Mouse (Mus musculus) lung, embryonic 15.5 days (tissue): ENCODE results near the gene Rpl36. TPM values are rescaled to one million over a fixed set of nuclear protein-coding genes. Genes with fewer than 3 reads are reported as not detected.
"Not testable (repeated sequence)": the region's sequence is repeated elsewhere in the genome, so short reads cannot be mapped to it uniquely, and the experiment has no call there.

Experiments used
- ATAC-seq: fragments of 200-750 bp; cut with Nextera tagmentation; 2 replicates; pipeline ENCODE4 v1.8.0; 2017; ENCODE audit warnings: moderate number of reproducible peaks, borderline replicate concordance; ENCODE audit not compliant: low FRiP score, low TSS enrichment; ENCODE audit errors: extremely low read depth
- H3K27ac ChIP-seq: fragments of 300-500 bp; sonication (generic); 2 replicates; pipeline ENCODE4 v1.5.1; 2015; ENCODE audit warnings: moderate library complexity, mild to moderate bottlenecking, inconsistent platforms
- H3K27me3 ChIP-seq: fragments of 300-500 bp; sonication (generic); 2 replicates; pipeline ENCODE4 v1.6.1; 2015; ENCODE audit warnings: inconsistent platforms
- H3K36me3 ChIP-seq: fragments of 300-500 bp; sonication (generic); 2 replicates; pipeline ENCODE4 v1.6.1; 2015; ENCODE audit warnings: inconsistent platforms
- H3K4me1 ChIP-seq: fragments of 300-500 bp; sonication (generic); 2 replicates; pipeline ENCODE4 v1.6.1; 2015; ENCODE audit warnings: inconsistent platforms
- H3K4me2 ChIP-seq: fragments of 300-500 bp; sonication (generic); 2 replicates; pipeline ENCODE4 v1.6.1; 2015; ENCODE audit warnings: inconsistent platforms, mild to moderate bottlenecking, moderate library complexity
- H3K4me3 ChIP-seq: fragments of 300-500 bp; sonication (generic); 2 replicates; pipeline ENCODE4 v1.5.1; 2015; ENCODE audit warnings: mild to moderate bottlenecking, inconsistent platforms
- H3K9ac ChIP-seq: fragments of 300-500 bp; sonication (generic); 2 replicates; pipeline ENCODE4 v1.6.1; 2015; ENCODE audit warnings: inconsistent platforms
- H3K9me3 ChIP-seq: fragments of 300-500 bp; sonication (generic); 2 replicates; pipeline ENCODE4 v1.6.1; 2016; ENCODE audit warnings: inconsistent platforms
- WGBS: fragments of 180-500 bp; shearing (Covaris S2); methylation state at CpG from one replicate; pipeline ENCODE4 v1.1.7; 2015; 5-methylcytosine and 5-hydroxymethylcytosine counted together
- polyA plus RNA-seq: library from polyadenylated mRNA; unstranded; fragments of >200 nt; fragmentation: Nextera tagmentation; extraction: Ambion mirVana; gene quantifications from 2 replicates; pipeline ENCODE4 v1.2.1, GENCODE M21; 2015

Gene Rpl36
- polyA plus RNA-seq, 1 experiment from 2014 or later, result 1,553 TPM

DNA sequence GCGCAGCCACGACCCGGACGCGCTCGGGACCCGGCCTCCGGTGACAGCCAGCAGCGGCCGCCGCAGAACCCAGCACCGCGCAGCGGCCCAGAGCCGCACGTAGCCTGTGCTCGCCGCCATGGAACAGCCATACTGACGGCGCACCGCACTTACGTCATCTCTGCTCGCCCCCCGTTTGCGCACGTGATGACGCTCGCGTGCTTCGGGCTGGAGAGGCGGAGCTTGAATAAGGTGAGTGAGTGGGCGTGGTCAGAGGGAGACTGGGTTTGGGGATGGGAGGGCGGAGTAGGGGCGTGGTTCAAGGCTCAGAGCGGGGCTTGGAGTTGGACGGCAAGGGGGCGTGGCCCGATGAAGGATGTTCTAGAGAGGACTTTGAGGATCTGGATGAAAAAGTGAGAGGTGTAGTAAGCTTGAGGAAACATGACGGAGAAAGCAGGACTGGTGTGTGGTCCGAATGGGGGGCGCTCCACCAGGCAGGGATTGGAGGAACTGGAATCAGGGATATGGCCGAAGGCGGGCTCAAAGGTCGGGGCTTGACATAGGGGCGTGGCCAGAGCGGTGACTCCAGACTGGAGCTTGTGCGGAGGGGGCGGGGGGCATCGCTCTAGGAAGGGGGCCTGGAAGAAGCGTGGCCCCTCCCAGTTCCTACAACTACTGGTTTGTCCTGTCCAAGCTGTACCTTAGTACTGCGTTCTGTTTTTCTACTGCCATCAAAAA, 13.7 kb downstream of the Rpl36 start, which contains the start of gene Lonp1:
Gene Lonp1 (minus strand): TSS at position 134 of the 717 bp plus-strand sequence.
- peak; percentile 94 for ATAC-seq
- Histone ChIP-seq H3K27ac (peak within 1 kb of the TSS; percentile 77), H3K9ac (peak within 1 kb of the TSS; percentile 93), H3K4me3 (peak within 1 kb of the TSS; percentile 99), H3K27me3 (no peaks in the 10 kb centered on the region), H3K36me3 (peaks cover 20% of the 10 kb centered on the region), H3K4me1 (peaks cover 22% of the 10 kb centered on the region), H3K9me3 (no peaks in the 10 kb centered on the region), H3K4me2 (peak within 1 kb of the TSS; percentile 89)
- under 1% methylated on average over 51 of the region's 51 CpGs for WGBS

DNA sequence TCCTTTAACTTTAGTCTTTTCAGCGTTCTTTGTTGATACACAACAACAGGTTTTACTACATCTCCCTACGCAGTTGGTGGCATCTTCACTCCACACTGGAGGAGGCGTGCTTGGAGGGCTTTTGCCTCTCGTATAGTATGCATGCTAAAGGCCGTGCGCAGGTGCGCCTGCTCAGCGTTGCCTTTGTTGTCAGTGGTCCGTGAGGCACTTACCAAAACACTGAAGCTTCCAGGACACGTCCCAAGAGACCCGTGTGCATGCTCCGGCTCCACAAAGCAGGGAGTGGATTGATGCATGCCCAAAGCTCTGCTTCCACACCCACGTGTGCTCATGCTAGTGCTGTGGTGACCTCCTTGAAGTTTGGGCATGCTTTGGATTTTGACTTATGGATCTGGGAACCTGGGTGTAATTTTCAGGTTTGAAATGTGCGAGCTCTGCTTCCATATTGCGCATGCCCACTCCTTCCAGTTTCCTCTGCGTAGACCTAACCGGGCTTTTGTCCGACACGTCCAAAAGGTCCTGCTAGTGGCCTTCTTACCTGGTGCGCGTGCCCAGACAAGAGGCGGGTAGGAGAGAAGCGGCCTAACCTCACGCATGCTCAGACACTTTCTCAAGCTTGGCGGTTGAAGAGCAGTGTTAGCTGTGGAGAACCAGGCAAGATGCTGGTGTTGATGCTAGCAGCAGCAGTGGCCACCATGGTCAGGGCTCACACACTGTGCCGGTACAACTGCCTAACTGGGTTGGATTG, 14.5 kb downstream of the Rpl36 start, which contains the start of gene Catsperd:
Gene Catsperd (plus strand): TSS at position 614 of the 748 bp plus-strand sequence.
- Histone ChIP-seq H3K4me1 (peaks cover 22% of the 10 kb centered on the region), H3K9me3 (no peaks in the 10 kb centered on the region), H3K27me3 (no peaks in the 10 kb centered on the region), H3K36me3 (peaks cover 14% of the 10 kb centered on the region; the same call in 1 of the 2 replicates), H3K9ac (peak within 1 kb of the TSS; percentile 44), H3K27ac (peak within 1 kb of the TSS; percentile 77), H3K4me3 (peak within 1 kb of the TSS; percentile 99), H3K4me2 (peak within 1 kb of the TSS; percentile 89)
- ATAC-seq, result peak; percentile 16; the same call in 1 of the 2 replicates
- WGBS, result 8% methylated on average over 26 of the region's 26 CpGs

GRCm38 (mm10) chr17:56629800-56630781, 16.9 kb downstream of the Rpl36 start:
- 82% methylated on average over 27 of the region's 27 CpGs for WGBS
- not testable (repeated sequence) for H3K9me3 ChIP-seq, H3K4me2 ChIP-seq, ATAC-seq, H3K36me3 ChIP-seq, H3K9ac ChIP-seq, H3K4me3 ChIP-seq, H3K27me3 ChIP-seq, H3K27ac ChIP-seq
- peaks cover 20% of the 10 kb centered on the region for H3K4me1 ChIP-seq

- WGBS, result 56% methylated on average over 4 of the region's 4 CpGs
- Histone ChIP-seq H3K27ac (no peak overlapping the region), H3K4me3 (no peak overlapping the region), H3K36me3 (no peaks in the 10 kb centered on the region), H3K4me2 (no peak overlapping the region), H3K9me3 (no peaks in the 10 kb centered on the region), H3K4me1 (peaks cover 7% of the 10 kb centered on the region; the same call in 1 of the 2 replicates), H3K9ac (no peak overlapping the region), H3K27me3 (no peaks in the 10 kb centered on the region)
- ATAC-seq, result no peak
Observed at GRCm38 (mm10) chr17:56631807-56632206, 18.6 kb downstream of the Rpl36 start.

GRCm38 (mm10) chr17:56634023-56634422, 20.8 kb downstream of the Rpl36 start:
- Histone ChIP-seq H3K27me3 (no peaks in the 10 kb centered on the region), H3K4me2 (no peak overlapping the region), H3K4me1 (no peaks in the 10 kb centered on the region), H3K9ac (no peak overlapping the region), H3K9me3 (no peaks in the 10 kb centered on the region), H3K27ac (no peak overlapping the region), H3K4me3 (no peak overlapping the region), H3K36me3 (no peaks in the 10 kb centered on the region)
- WGBS, result 76% methylated on average over 6 of the region's 6 CpGs
- no peak for ATAC-seq

GRCm38 (mm10) chr17:56643237-56643636, 30.0 kb downstream of the Rpl36 start:
- H3K4me1 ChIP-seq, result no peaks in the 10 kb centered on the region
- H3K9me3 ChIP-seq, result no peaks in the 10 kb centered on the region
- no peak for ATAC-seq
- H3K4me3 ChIP-seq, result no peak overlapping the region
- no peak overlapping the region for H3K4me2 ChIP-seq
- H3K9ac ChIP-seq, result no peak overlapping the region
- WGBS, result 72% methylated on average over 4 of the region's 4 CpGs
- H3K27ac ChIP-seq, result no peak overlapping the region
- H3K27me3 ChIP-seq, result no peaks in the 10 kb centered on the region; the same call in 1 of the 2 replicates
- no peaks in the 10 kb centered on the region for H3K36me3 ChIP-seq

DNA sequence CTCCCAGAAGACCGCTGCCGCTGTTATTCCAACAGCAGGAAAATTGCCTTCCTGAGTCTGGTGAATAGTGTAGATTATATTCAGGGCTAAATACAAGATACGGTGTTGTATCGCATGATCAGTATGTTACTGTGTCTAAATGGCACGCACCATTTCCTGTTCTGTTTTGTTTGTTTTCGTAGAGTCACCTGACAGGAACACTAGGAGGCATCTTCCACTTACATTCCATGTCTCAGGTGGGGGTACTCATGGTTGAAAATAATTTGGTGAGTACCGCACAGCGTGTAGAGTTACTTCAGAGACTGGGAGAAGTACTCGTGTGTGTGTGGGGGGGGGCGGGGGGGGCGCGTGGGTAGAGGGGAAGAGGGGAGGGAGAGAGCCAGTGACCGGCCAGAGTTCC, 34.3 kb downstream of the Rpl36 start:
- 40% methylated on average over 10 of the region's 13 CpGs for WGBS

DNA sequence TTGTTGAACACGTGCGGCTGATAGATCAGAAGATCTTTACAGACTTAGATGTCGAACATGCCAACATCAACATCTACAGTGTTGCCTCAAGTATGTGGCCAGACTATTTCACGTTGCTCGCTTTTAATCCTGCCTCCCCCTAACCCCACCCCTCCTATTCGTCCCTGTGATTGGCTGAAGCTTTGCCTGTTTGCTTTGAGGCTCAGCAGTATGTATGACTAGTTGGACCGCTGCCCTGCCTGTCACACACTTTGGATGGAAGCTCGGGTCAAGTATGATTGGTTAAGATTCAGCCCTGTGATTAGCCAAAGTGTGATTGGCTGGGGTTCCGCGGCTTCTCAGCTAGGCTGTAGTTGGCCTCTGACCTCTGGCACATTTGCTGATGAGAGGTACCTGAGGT, 38.6 kb downstream of the Rpl36 start:
- no peak overlapping the region for H3K4me3 ChIP-seq
- H3K27ac ChIP-seq, result no peak overlapping the region
- WGBS, result 26% methylated on average over 10 of the region's 10 CpGs
- no peaks in the 10 kb centered on the region for H3K27me3 ChIP-seq
- H3K36me3 ChIP-seq, result no peaks in the 10 kb centered on the region
- no peaks in the 10 kb centered on the region for H3K4me1 ChIP-seq
- no peak for ATAC-seq
- H3K4me2 ChIP-seq, result no peak overlapping the region
- H3K9ac ChIP-seq, result no peak overlapping the region
- H3K9me3 ChIP-seq, result no peaks in the 10 kb centered on the region

More for the DNA sequence above, 34.3 kb downstream of the Rpl36 start:
- Histone ChIP-seq H3K36me3 (no peaks in the 10 kb centered on the region), H3K27ac (no peak overlapping the region), H3K4me1 (no peaks in the 10 kb centered on the region), H3K9me3 (no peaks in the 10 kb centered on the region), H3K4me3 (no peak overlapping the region), H3K9ac (no peak overlapping the region), H3K27me3 (no peaks in the 10 kb centered on the region; the same call in 1 of the 2 replicates), H3K4me2 (no peak overlapping the region)
- ATAC-seq, result no peak

GRCm38 (mm10) chr17:56654771-56655170, 41.6 kb downstream of the Rpl36 start:
- ATAC-seq, result no peak
- Histone ChIP-seq H3K27ac (no peak overlapping the region), H3K4me2 (no peak overlapping the region), H3K4me1 (no peaks in the 10 kb centered on the region), H3K9me3 (no peaks in the 10 kb centered on the region), H3K9ac (no peak overlapping the region), H3K4me3 (no peak overlapping the region), H3K36me3 (no peaks in the 10 kb centered on the region), H3K27me3 (no peaks in the 10 kb centered on the region)
- WGBS, result 54% methylated on average over 2 of the region's 2 CpGs

DNA sequence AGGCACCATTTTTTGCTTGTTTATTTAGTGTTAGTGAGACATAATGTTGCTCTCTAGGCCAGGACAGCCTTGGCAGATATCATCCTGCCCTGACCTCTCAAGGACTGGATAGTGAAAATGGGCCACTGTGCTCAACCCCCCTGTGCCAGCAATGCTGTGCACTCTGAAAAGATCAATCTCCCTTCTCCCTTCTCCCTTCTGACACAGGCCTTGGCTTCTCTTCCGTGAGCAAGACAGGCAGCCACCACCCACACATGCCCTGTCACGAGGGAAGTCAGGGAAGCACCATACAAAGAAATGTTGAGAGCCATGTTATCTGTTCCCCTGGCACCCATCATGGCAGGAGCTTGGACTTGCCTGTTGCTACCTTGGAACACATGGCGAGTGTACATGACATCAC, 42.1 kb downstream of the Rpl36 start:
- H3K4me3 ChIP-seq, result no peak overlapping the region
- H3K36me3 ChIP-seq, result no peaks in the 10 kb centered on the region
- no peak overlapping the region for H3K27ac ChIP-seq
- no peaks in the 10 kb centered on the region for H3K9me3 ChIP-seq
- no peak for ATAC-seq
- WGBS, result 61% methylated on average over 3 of the region's 3 CpGs
- H3K4me2 ChIP-seq, result no peak overlapping the region
- H3K4me1 ChIP-seq, result no peaks in the 10 kb centered on the region
- no peak overlapping the region for H3K9ac ChIP-seq
- no peaks in the 10 kb centered on the region for H3K27me3 ChIP-seq

- Histone ChIP-seq H3K36me3 (no peaks in the 10 kb centered on the region), H3K27ac (no peak overlapping the region), H3K4me2 (no peak overlapping the region), H3K4me3 (no peak overlapping the region), H3K4me1 (no peaks in the 10 kb centered on the region), H3K9me3 (no peaks in the 10 kb centered on the region), H3K27me3 (no peaks in the 10 kb centered on the region), H3K9ac (no peak overlapping the region)
- no peak for ATAC-seq
- WGBS, result 75% methylated on average over 6 of the region's 6 CpGs
Observed at GRCm38 (mm10) chr17:56656171-56656570, 43.0 kb downstream of the Rpl36 start.
